Mouse (Mus musculus) kidney, adult 2 months (tissue): ENCODE data around the gene Bcas3.

ENCODE experiments used
- CTCF ChIP-seq: fragments of 200-500 bp; conservative IDR thresholded peaks from 2 replicates; pipeline ENCODE4 v1.5.1; 2011; ENCODE audit warnings: low read depth, mild to moderate bottlenecking, control low read depth, low read length, moderate library complexity, mixed read lengths; ENCODE audit not compliant: insufficient read depth, insufficient read length
- POLR2A ChIP-seq: fragments of 200-500 bp; IDR thresholded peaks from one replicate; pipeline ENCODE4 v1.6.1; 2011; ENCODE audit warnings: low read depth, low read length, control low read depth

- TF ChIP-seq POLR2A, result no peak
- TF ChIP-seq CTCF, result no peak
Observed at GRCm38 (mm10) chr11:85837648-85838423, 484.9 kb downstream of the Bcas3 start.
